Mouse (Mus musculus) splenic B cell, adult 2 months (primary cell): ENCODE measurements at regions not wholly inside any gene's neighbourhood (a gene's known extent, or its start where the extent isn't known, plus 50 kb on each side); places are given as distances from the start of the nearest gene placed in this dataset.

Source experiments
- DNase-seq: peaks from one replicate; pipeline ENCODE4 v3.0.0-alpha.2; 2011; ENCODE audit warnings: low read depth, low spot score
- H3K27me3 ChIP-seq: 2 replicates; pipeline ENCODE4 v1.6.1; 2012; ENCODE audit warnings: mild to moderate bottlenecking, low read length, moderate library complexity, mixed read lengths; ENCODE audit not compliant: control insufficient read depth, poor library complexity, insufficient read depth, severe bottlenecking
- H3K36me3 ChIP-seq: 2 replicates; pipeline ENCODE4 v1.6.1; 2012; ENCODE audit warnings: mild to moderate bottlenecking, low read length, moderate library complexity, mixed read lengths; ENCODE audit not compliant: control insufficient read depth, poor library complexity, insufficient read depth, severe bottlenecking

DNA sequence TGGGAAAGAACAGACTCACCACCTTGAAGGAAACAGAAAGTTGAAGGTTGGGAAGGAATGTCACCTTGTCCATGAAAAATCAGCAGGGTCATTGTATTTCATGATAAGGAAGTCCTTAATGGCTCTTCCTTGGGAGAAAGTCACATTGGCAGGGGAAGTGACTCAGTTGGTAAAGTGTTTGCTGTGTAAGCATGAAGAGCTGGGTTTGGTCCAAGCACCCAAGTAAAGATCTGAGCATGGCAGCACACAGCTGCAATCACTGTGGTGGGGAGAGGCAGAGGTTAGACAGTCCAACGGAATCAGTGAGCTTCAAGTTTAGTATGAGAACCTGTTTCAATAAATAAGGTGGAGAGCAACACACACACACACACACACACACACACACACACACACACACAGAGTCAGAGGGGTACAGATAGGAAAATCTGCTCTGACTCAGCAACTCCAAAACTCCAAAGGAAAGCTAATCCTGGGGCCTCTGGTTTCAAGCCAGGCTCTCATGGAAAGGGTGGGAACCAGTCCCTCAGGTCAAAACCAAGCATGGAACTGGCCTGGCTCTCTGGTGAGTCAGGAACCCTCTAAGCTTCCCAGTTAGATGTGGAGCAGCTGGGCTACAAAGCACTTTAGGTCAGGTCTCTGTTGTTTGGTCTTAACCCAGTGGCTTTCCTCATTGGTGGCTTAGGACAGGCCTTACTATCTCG lies 180.2 kb upstream of the Jade1 start:
- Histone ChIP-seq H3K27me3 (no peaks in the 10 kb centered on the region), H3K36me3 (no peaks in the 10 kb centered on the region)
- no peak for DNase-seq

DNA sequence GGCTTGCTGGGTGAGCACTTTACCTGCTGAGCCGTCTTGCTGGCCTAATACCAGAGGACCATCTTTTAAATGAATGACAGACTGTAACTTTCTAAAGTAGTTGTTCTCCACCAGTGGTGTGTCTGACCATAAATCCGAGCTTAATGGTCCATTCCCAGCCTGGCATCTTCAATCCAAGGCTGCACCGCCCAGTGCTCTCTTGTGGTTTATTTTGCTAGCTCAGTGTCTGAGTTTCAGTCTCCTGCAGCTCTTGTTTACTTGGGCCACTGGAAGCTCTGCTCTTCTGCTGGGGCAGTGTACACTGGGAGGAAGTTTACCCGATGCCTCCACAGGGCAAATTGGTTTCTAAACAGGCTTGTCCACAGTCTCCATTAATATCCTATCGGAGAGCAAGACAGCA lies 182.3 kb upstream of the Jade1 start:
- no peaks in the 10 kb centered on the region for H3K27me3 ChIP-seq
- H3K36me3 ChIP-seq = no peaks in the 10 kb centered on the region
- no peak for DNase-seq

DNA sequence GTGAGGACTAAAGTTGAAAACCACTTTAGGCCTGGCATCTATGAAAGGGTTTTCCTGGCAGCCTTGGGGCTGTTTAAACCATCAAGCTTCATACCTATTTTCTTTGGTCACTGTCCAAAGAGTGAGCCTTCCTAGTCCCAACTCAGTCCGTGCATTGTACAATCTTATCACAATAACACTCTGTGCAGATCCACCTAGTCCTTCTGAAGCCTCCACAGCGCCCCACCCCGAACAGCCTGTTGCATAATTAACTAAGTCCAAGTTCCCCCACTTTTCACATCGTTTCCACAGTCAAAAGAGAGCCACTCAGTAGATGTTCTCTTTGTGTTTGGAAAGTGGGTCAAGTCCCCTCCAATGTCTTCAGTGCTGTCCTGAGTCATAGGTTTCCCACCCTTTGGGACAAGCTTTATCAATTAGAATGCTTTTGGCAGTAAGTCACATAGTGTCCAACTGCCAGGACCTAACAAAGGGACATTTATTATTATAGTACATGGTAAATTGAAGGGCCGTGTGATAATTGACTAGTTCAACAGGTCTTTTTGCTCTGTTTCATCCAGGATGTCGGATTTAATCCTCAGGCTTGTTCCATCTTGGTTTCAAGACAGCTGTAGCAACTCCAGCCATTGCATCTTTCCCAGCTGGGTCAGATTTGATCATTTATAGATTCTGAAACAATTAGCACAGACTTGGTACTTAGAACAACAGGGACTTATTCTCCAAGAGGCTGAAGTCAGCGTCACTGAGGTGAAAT lies 187.0 kb upstream of the Jade1 start:
- DNase-seq = no peak
- no peaks in the 10 kb centered on the region for H3K36me3 ChIP-seq
- H3K27me3 ChIP-seq = no peaks in the 10 kb centered on the region

DNA sequence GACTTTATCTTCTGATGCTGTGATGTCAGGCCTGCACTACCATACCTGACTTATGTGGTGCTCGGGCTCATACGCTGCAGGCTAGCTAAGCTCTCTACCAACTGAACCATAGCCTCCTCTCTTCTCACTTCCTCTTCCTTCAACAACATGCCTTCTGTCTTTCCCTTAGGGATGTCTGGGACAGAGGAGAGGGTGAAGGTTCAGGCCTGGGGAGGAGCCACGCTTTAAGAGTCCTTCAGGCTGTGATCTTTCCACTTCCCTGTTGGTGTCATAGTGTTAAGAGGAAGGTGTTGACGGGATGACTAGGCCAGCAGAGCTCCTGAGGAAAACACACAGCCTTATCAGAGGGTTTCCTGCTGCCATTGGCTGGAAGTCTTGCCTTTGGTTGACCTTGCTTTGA lies 188.8 kb upstream of the Jade1 start:
- Histone ChIP-seq H3K27me3 (no peaks in the 10 kb centered on the region), H3K36me3 (no peaks in the 10 kb centered on the region)
- peak; percentile 34 for DNase-seq

DNA sequence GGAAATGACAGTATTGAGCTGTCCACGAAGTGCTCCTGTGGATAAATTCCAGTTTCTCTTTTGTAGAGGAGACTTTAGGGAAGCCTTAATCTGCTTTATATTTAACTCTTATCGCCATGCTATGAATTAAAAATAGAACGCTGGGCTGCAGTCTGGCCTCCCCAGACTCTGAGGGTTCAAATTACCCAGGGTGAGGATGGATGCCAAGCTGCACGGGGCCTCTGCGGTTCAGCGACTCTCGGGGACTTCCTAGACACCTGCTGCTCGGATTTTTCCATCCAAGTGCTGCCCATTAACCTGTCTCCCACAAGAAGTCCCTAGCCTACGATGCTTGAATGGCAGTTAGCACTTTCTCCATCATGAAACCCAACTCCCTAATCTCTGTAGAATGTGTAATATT lies 189.3 kb upstream of the Jade1 start:
- Histone ChIP-seq H3K27me3 (no peaks in the 10 kb centered on the region), H3K36me3 (no peaks in the 10 kb centered on the region)
- no peak for DNase-seq

DNA sequence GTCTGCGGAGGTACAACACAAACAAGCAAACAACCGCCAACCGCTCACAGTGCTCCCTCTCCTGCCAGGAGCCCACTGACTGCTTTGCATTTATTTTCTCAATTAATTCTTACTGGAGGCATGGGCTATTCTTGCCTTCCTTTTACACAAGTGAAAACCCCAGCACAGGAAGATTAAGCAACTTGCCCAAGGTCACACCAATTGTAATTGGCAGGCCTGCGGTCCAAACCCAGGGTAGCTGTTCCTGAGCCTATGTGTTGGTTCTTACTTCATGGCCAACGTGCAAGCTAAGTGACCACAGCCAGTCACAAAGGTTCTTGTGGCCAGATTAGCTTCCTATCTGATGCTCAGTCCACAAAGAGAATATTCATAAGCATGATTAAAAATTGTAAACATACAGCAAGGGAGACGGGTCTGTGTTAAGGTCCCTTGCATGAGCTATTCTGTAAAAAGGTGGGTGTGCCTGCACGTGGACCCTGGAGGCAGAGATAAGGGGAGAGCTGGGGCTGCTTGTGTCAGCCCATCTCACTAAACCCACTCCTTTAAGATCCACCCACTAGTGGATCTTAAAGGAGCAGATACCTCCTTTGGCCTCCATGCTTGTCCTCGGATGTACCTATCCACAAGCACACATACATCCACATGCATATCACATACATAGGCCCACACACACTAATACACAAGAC lies 190.2 kb upstream of the Jade1 start:
- H3K27me3 ChIP-seq = no peaks in the 10 kb centered on the region
- H3K36me3 ChIP-seq = no peaks in the 10 kb centered on the region
- DNase-seq = no peak

DNA sequence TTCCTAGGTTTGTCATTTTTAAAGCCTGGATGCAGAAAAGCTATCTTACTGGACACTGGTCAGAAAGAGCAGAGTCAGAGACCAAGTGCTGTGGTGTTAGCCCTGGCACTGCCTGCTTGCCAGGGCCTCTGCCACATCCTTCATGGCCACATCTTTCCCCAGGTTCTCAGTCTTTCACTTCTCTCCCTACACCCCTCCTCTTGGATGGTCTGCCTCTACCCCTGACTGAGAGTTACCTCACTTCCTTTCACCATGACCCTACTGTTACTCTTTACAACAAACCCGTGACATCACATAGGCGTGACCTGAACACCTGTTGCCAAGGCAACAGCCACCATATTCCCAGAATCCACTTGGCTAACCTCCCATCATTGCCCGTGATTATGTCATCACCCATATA lies 191.6 kb upstream of the Jade1 start:
- DNase-seq = no peak
- no peaks in the 10 kb centered on the region for H3K36me3 ChIP-seq
- H3K27me3 ChIP-seq = no peaks in the 10 kb centered on the region

DNA sequence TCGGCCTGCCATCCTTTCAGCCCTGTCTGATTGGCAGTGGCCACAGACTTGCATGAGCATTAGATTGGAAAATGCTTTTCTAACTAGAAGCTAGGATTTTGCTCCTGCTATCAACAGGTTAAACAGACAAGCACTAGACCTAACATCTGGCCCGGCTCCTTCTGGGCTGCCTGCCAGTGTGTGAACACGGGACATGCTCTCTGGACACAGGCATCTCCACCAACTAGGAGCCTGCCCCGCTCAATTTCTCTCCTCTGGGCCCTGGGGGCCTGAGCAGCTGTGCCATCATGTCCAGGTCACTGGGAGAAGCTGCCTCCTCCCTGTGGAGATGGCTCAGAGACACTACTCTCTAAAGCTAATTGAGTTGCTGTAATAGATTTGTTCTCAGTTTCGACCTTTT lies 195.3 kb upstream of the Jade1 start:
- Histone ChIP-seq H3K27me3 (no peaks in the 10 kb centered on the region), H3K36me3 (no peaks in the 10 kb centered on the region)
- DNase-seq = no peak

DNA sequence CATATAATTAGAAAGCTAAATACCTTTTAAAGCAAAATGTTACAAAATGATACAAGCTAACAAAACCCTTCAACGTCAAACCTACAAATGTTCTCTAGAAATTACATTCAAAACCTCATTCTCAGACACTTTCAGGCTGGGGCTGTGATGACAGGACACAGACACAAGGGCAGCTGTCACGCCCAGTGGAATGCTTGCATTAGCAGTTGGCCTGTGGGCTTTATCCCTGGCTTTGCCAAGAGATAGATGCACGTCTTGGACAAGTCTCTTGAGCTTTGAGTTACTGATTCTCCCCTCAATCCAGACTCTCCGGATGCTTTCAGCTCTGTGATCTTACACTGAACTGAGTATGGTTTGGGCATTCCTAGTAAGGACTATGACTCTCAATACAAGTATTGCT lies 196.1 kb upstream of the Jade1 start:
- DNase-seq = no peak
- Histone ChIP-seq H3K27me3 (no peaks in the 10 kb centered on the region), H3K36me3 (no peaks in the 10 kb centered on the region)

DNA sequence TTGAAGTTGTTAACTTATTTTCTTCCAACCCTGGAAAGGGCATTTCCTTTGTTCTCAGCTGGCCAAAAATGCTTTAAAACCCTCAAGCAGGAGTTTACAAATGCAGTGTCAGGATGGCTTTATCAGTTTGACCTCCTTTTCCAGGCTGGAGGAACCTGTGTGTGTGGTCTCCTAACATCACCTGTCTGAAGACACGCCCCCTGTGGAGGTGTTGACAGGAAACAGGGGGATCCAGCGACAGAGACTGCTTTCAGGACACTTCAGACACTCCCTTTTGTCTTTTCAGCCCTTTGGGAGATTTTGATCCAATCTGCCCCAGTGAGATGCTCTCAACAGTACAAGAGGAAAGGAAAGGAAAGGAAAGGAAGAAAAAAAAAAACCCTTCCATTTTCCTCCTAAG lies 202.5 kb upstream of the Jade1 start:
- Histone ChIP-seq H3K27me3 (no peaks in the 10 kb centered on the region), H3K36me3 (no peaks in the 10 kb centered on the region)
- no peak for DNase-seq

DNA sequence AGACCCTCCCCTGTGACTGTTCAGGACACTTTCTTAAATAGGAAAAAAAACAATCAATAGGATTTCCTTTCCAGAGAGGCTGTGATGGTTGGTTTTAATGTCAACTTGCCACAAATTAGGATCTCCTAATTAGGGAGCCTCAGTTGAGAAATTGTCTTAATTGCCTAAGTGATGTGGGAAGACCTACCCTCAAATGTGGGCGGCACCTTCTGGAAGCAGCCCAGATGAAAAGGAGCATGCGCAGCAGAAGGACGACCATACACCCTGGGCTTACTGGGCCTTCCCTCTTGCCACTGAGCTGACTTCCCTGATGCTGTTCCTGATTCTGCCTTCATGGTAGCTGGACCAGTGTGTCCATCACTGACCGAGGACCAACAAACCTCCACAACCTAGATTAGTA lies 203.7 kb upstream of the Jade1 start:
- Histone ChIP-seq H3K27me3 (no peaks in the 10 kb centered on the region), H3K36me3 (no peaks in the 10 kb centered on the region)
- no peak for DNase-seq

DNA sequence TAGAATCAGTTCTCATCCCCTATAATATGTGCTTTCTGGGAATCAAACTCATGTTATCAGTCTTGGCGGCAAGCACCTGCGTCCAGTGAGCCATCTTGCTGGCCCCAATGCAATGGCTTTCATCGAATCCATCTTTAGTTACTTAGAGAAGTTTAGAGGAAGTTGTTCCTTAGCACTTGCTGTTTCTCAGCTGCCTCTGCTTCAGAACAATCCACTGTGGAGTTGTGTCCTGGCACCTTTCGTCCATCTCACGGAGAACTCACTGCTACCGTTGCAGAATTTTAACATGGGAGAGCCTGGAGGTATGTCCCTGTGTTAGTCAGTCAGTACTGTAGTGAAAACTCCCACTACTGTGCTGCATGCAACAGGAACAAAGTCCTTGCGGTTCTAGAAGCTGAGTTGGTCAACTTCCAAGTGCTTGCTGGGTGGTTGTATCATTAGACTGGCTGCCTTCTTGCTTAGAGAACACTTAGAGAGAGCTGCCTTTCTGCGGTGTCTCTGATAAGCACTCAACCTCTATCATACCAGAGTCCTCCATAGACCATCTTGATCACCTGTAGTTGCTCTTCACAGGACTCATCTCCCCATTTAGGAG lies 204.3 kb upstream of the Jade1 start:
- DNase-seq = no peak
- no peaks in the 10 kb centered on the region for H3K36me3 ChIP-seq
- no peaks in the 10 kb centered on the region for H3K27me3 ChIP-seq

DNA sequence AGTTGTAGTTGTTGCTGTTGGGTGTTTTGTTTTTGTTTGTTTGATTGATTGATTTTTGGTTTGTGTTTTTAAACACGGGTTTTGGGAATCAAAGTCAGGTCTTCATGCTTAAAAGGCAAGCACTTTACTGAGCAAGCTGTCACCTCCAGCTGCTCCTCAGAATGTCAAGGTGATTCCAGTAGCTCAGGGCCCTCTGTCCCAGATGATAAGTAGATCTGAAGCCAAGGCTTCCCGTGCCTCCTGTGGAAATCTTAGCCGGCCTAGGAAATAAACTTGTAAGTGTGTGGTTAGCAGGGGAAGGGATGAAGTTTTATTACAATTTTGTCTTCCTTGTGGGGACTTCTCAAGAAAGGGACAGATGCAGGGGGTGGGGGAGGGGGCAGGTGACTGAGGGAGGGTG lies 205.2 kb upstream of the Jade1 start:
- Histone ChIP-seq H3K27me3 (no peaks in the 10 kb centered on the region), H3K36me3 (no peaks in the 10 kb centered on the region)
- DNase-seq = no peak

DNA sequence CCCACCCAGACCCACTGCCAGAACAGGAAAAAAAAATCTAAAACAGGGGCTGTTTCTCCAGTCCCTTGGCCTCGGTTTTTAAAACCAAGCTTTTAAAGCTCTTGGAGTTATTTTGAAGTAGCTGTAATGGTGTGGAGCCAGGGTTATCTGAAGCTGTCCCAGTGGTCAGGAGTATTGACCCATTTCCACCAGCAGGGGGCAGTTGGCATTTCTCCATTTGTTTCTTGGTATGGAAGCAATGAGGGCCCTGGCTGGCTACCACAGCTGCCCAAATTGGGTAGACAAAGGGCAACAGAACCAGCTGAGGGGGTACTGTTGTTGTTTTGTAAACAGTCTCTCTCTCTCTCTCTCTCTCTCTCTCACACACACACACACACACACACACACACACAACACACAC lies 206.7 kb upstream of the Jade1 start:
- no peaks in the 10 kb centered on the region for H3K36me3 ChIP-seq

DNA sequence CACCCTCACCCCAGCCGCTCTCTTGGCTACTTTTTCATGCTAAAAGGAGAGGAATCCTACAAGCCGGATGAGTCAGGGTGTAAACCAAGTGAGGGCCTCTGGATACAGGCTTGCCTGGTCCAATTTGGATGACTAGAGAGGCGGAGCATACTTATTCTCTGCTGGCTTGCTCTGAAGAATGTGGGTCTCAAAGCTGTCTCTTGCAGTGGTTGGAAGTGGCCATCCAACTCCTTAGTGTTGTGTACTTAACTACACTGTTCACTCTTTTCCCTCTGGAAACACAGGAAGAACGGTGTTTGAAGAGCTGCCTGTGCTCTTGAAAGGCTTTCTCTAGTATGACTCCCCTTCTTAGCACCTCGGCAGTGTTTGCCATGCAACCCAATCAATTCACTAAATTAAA lies 208.7 kb upstream of the Jade1 start:
- Histone ChIP-seq H3K27me3 (no peaks in the 10 kb centered on the region), H3K36me3 (no peaks in the 10 kb centered on the region)
- DNase-seq = no peak

More for the DNA sequence above, 206.7 kb upstream of the Jade1 start:
- peak; percentile 61 for DNase-seq
- no peaks in the 10 kb centered on the region for H3K27me3 ChIP-seq
